Mouse (Mus musculus) left cerebral cortex, postnatal 4 days (tissue): ENCODE data around the gene Mier2. TPM values are rescaled to one million over a fixed set of nuclear protein-coding genes. Genes with fewer than 3 reads are reported as not detected.

ENCODE experiments used
- DNase-seq: peaks from one replicate; pipeline ENCODE4 v3.0.0-alpha.2; 2022
- intact Hi-C: fragments of 180-260 bp; cut with DNase I; formaldehyde crosslinking; loops from one replicate; pipeline ENCODE4 v1.15.1; 2025
- total RNA-seq, 2 experiments: library from RNA; stranded (reverse); gene quantifications; 2 replicates each; pipeline ENCODE4 v1.2.3; 2021

Mier2 gene
- total RNA-seq, 2 experiments from 2014 or later = 51.2 to 56.5 TPM

GRCm38 (mm10) chr10:79577376-79577775 is 22.4 kb upstream of the Mier2 start:
- DNase-seq = no peak
- intact Hi-C loops = no loop called here

- intact Hi-C loops = no loop called here
- DNase-seq = no peak
These were observed 20.8 kb upstream of the Mier2 start for GRCm38 (mm10) chr10:79575754-79576153.

- intact Hi-C loops = no loop called here
- DNase-seq = no peak
These were observed 19.8 kb upstream of the Mier2 start for GRCm38 (mm10) chr10:79574796-79575195.

- intact Hi-C loops = no loop called here
- no peak for DNase-seq
These were observed 19.4 kb upstream of the Mier2 start for GRCm38 (mm10) chr10:79574350-79574749.

GRCm38 (mm10) chr10:79573611-79574010 is 18.6 kb upstream of the Mier2 start:
- no peak for DNase-seq
- intact Hi-C loops = no loop called here

- intact Hi-C loops = no loop called here
- DNase-seq = no peak
These were observed 16.3 kb upstream of the Mier2 start for GRCm38 (mm10) chr10:79571314-79571713.

- DNase-seq = no peak
- intact Hi-C loops = no loop called here
These were observed 14.9 kb upstream of the Mier2 start for GRCm38 (mm10) chr10:79569921-79570320.

DNA sequence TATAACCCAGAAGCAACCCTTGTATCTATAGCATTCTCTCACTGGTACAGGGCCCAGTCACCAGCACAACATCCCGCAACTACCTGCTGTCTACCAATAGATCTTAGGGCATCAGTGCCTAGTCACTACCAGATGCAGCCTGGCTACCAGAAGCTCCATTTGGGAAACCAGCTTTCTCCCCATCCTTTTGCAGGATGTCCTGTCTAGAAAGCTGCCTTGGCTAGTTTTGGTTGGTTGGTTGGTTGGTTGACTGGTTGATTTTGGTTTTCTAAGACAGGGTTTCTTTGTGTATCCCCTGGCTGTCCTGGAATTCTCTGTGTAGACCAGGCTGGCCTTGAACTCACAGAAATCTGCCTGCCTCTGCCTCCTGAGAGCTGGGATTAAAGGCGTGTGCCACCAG is 4.7 kb upstream of the Mier2 start:
- DNase-seq = no peak
- intact Hi-C loops = no loop called here

DNA sequence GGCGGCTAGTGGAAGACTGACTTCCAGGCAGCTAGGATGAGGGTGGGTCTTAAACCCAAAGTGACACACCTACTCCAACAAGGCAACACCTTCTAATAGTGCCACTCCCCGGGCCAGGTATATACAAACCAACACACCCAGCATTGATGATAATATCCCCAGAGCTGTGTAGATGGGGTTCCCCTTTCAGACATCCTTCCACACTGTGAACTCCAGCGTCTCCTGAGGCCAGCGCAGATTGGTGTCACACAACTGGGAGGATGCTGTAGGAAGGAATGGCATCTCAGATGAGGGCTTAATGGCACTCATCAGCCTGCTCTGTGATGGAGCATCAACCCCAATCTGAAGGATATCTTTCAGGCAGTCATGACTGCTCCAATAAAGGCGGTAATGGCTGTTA is 2.5 kb upstream of the Mier2 start:
- DNase-seq = no peak
- intact Hi-C loops = no loop called here

DNA sequence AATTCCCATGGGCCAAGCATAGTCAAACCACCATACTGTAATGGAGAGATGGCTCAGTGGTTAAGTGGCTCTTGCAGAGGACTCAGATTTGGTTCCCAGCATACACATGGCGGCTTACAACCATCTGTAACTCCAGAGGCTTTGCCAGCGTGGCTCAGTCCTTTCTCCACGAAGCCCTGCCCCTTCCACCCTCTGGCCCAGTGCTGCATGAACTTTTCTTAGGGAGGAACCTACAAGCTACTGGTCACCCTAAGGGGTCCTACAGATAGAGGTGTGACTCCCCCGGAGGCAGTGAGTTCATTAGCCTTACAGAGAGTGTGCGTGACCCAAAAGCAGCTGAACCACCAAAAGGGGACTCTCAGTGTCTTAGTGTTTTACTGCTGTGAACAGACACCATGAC is 2.0 kb upstream of the Mier2 start:
- DNase-seq = no peak
- intact Hi-C loops = no loop called here

GRCm38 (mm10) chr10:79555238-79555724 is 282 bp upstream of the Mier2 start:
- intact Hi-C loops = no loop called here
- no peak for DNase-seq

GRCm38 (mm10) chr10:79553691-79554090 is 1.3 kb downstream of the Mier2 start:
- intact Hi-C loops = no loop called here
- DNase-seq = no peak

- intact Hi-C loops = no loop called here
- no peak for DNase-seq
These were observed 1.8 kb downstream of the Mier2 start for GRCm38 (mm10) chr10:79553176-79553575.

- DNase-seq = no peak
These were observed 2.5 kb downstream of the Mier2 start for GRCm38 (mm10) chr10:79552531-79552930.

GRCm38 (mm10) chr10:79550366-79550765 is 4.6 kb downstream of the Mier2 start:
- DNase-seq = no peak
- intact Hi-C loops = no loop called here

More at GRCm38 (mm10) chr10:79552531-79552930, 2.5 kb downstream of the Mier2 start:
- intact Hi-C loops = no loop called here

GRCm38 (mm10) chr10:79548971-79549723 is 5.9 kb downstream of the Mier2 start:
- intact Hi-C loops = no loop called here
- no peak for DNase-seq

DNA sequence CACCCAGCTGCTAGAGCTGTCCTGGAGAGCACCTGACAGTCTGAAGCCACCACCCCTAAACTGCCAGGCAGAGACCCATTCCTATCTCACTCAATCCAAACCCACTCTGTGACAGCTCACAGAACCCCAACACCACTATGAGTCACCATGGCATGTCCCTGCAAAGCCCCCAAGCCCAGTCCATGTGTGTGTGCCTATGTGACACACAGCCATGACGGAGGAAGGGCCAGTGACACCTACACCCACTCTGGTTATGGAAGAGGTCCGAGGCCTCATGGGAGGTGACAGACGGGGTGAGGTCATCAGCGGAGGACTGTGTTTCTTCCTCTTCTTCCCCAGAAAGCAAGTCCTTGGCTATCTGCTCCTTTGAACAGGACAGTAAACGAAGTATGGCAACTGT is 6.5 kb downstream of the Mier2 start:
- no peak for DNase-seq
- intact Hi-C loops = no loop called here

GRCm38 (mm10) chr10:79547148-79547675 is 7.8 kb downstream of the Mier2 start:
- intact Hi-C loops = no loop called here

DNA sequence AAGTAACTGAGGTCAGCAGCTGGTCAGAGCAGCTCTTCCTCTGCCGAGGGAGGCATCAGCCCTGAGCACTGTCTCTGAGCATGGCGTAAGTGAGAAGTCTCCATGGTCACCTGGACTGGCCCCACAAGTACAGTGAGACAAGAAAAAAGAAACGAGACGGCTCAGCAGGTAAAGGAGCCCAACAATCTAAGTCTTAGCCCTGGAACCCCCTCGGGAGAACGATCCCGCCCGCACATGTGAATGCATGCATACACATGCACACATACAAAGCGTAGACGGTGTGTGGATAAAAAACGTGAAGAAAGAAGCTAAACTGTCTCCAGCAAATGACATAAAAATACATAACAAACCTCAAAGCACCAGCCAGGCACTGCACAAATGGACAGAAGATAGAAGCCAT is 8.5 kb downstream of the Mier2 start:
- DNase-seq = no peak
- intact Hi-C loops = no loop called here

More at GRCm38 (mm10) chr10:79547148-79547675, 7.8 kb downstream of the Mier2 start:
- DNase-seq = no peak

- intact Hi-C loops = no loop called here
- no peak for DNase-seq
These were observed 9.1 kb downstream of the Mier2 start for GRCm38 (mm10) chr10:79545891-79546290.

DNA sequence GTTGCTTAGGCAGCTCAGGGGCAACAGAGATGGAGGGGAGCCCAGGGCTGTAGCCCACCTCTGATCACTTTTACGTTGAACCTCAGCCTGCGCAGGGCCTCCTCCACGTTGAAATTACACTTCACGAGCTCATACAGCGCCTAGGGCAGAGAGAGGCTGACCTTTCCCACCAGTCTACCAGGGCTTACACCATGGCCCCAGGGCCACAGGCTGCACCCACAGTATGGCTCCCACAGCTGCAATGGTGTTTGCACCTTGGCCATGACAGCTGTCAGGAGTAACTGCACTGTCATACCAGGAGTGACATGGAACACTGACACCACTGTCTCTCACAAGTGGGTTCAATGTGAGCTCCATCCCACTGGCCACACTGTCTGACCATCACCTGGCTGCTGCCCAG is 10.4 kb downstream of the Mier2 start:
- intact Hi-C loops = no loop called here
- DNase-seq = no peak

DNA sequence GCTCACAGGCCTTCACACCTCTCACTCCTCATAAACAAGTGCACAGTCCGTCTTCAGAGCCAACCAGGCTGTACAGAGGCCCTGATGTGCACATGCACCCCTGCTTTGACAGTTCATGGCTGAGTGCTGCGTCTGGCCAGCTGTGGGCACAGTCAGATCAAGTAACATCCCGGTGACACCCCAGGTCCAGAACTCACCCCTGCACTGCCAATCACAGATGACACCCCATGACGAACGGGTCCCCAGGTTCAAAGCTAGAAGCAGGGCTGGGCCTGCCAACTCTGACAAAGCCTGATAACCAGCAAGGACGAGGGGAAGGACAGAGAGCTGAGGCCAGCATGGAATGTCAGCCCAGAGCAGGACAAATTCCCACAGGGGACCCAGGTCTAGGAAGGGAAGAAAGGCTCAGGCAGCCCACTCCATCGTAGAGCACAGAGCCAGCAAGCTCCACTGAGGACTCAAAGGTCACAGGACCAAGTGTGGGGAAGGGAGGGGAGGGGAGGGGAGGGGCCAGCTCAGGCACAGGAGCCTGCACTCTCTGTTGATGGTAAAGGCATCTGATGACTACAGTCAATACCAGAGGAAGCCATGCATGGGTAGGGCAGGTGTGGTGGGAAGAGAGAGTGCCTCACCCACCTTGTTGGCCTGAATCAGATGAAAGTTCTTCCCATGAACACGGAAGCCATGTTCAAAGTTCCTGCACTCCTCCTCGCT is 11.0 kb downstream of the Mier2 start:
- DNase-seq = no peak
- intact Hi-C loops = no loop called here
